Mouse (Mus musculus): ENCODE results near the gene Cylc1. TPM values are rescaled to one million over a fixed set of nuclear protein-coding genes. Genes with fewer than 3 reads are reported as not detected.

Cylc1 gene
- total RNA-seq (2018; cell fraction: chromatin; rRNA removed), result not detected
- not detected for total RNA-seq (2018; cell fraction: cytosol; rRNA removed)
- not detected for total RNA-seq (2018; cell fraction: nucleus; rRNA removed)
- not detected in 3 replicates for polyA plus RNA-seq (2018)

- no peak within 1 kb of the TSS for H3K27ac ChIP-seq
- H3K36me3 ChIP-seq (ENCODE audit: inconsistent target), result no peaks in the 10 kb centered on the region
- no peaks in the 10 kb centered on the region for H3K79me2 ChIP-seq (ENCODE audit: inconsistent target)
- H3K4me3 ChIP-seq (ENCODE audit: inconsistent target), result no peak within 1 kb of the TSS
Measured at GRCm38 (mm10) chrX:111110118-111110517, at the start of gene Cylc1. TSS of gene Cylc1 (plus strand) at chrX:111110418.

GRCm38 (mm10) chrX:111078680-111079079 is 31.5 kb upstream of the Cylc1 start:
- 76% methylated on average over 7 of the region's 8 CpGs for WGBS (ENCODE audit: missing documents)
- no peak overlapping the region for H3K27ac ChIP-seq
- H3K4me3 ChIP-seq (ENCODE audit: inconsistent target), result no peak overlapping the region
- H3K79me2 ChIP-seq (ENCODE audit: inconsistent target), result no peaks in the 10 kb centered on the region
- H3K36me3 ChIP-seq (ENCODE audit: inconsistent target), result no peaks in the 10 kb centered on the region

- H3K27ac ChIP-seq, result no peak within 1 kb of the TSS
- H3K36me3 ChIP-seq (ENCODE audit: inconsistent target), result no peaks in the 10 kb centered on the region
- no peak within 1 kb of the TSS for H3K4me3 ChIP-seq (ENCODE audit: inconsistent target)
- 87% methylated on average over 3 of the region's 3 CpGs for WGBS (ENCODE audit: missing documents)
- no peaks in the 10 kb centered on the region for H3K79me2 ChIP-seq (ENCODE audit: inconsistent target)
Measured at GRCm38 (mm10) chrX:111168040-111168439, 57.8 kb downstream of the Cylc1 start, which contains the start of gene Gm10112. TSS of gene Gm10112 (plus strand) at chrX:111168340.

Other genes with a start within 250 kb of the Cylc1 start
- not detected in 3 replicates for gene Gm10112, start 57.9 kb downstream of the Cylc1 start, polyA plus RNA-seq (2018)